In the genomic region with DNA sequence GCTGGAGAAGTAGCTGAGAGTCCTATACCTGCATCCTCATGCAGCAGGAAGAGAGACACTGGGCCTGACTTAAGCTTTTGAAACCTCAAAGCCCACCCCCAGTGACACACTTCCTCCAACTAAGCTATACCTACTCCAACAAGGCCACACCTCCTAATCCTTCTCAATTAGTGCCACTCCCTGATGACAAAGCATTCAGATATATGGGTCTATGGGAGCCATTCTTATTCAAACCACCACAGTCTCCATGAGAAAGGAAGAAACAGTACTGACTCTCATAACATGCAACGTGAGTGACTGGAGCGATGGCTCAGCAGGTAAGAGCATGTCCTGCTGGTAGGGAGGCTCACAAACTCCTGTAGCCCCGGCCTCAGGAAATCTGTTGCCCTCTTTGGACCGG, we compare ENCODE assay signal across 25 mouse cellular contexts. TPM values are rescaled to one million over a fixed set of nuclear protein-coding genes. Genes with fewer than 3 reads are reported as not detected.
"Had no signal": no experiment of that assay in that cellular context is flagged by ENCODE, and none has a peak within 500 bp of the region (broad histone marks: within the 10 kb centered on the region; RNA-seq: fewer than 3 reads in every experiment).

No protein-coding gene starts in this region.

- H3K4me1 ChIP-seq: neural tube, embryonic 12.5 days; neural tube, embryonic 13.5 days; neural tube, embryonic 15.5 days; stomach, embryonic 15.5 days had no signal

- H3K27me3 ChIP-seq: neural tube, embryonic 13.5 days; neural tube, embryonic 15.5 days; stomach, embryonic 15.5 days had no signal

- H3K9ac ChIP-seq: neural tube, embryonic 12.5 days; neural tube, embryonic 13.5 days; neural tube, embryonic 15.5 days; stomach, embryonic 15.5 days had no signal

- DNase-seq: retina, postnatal 1 day; right cerebral cortex, adult 18-20 months; right cerebral cortex, postnatal 14 days; right cerebral cortex, postnatal 25 days; right cerebral cortex, postnatal 4 days; spleen, adult 18-20 months; thymus, adult 18-20 months; thymus, adult 2 months; thymus, postnatal 14 days; thymus, postnatal 25 days; thymus, postnatal 36 days; thymus, postnatal 4 days had no signal

- H3K27ac ChIP-seq: neural tube, embryonic 12.5 days; neural tube, embryonic 13.5 days; neural tube, embryonic 15.5 days; stomach, embryonic 15.5 days; stomach, postnatal 0 days had no signal

- H3K4me3 ChIP-seq: neural tube, embryonic 12.5 days; neural tube, embryonic 13.5 days; neural tube, embryonic 15.5 days; stomach, embryonic 15.5 days had no signal

- H3K4me2 ChIP-seq: neural tube, embryonic 12.5 days; neural tube, embryonic 13.5 days; neural tube, embryonic 15.5 days; stomach, embryonic 15.5 days had no signal

- H3K9me3 ChIP-seq: neural tube, embryonic 12.5 days; neural tube, embryonic 13.5 days; neural tube, embryonic 15.5 days; stomach, embryonic 15.5 days had no signal

- H3K36me3 ChIP-seq: neural tube, embryonic 12.5 days; neural tube, embryonic 13.5 days; neural tube, embryonic 15.5 days; stomach, embryonic 15.5 days had no signal

RNA-seq across cellular contexts. Expression of a gene that starts 23.9 kb away (rescaled TPM):
- polyA plus RNA-seq: neural tube, embryonic 11.5 days; neural tube, embryonic 12.5 days; neural tube, embryonic 13.5 days; neural tube, embryonic 14.5 days; neural tube, embryonic 15.5 days; small intestine, adult 2 months; spleen, adult 2 months; stomach, embryonic 14.5 days; stomach, embryonic 15.5 days; stomach, embryonic 16.5 days had no signal

RNA-seq across cellular contexts. Expression of a gene that starts 46.9 kb away (rescaled TPM):
- polyA plus RNA-seq: neural tube, embryonic 11.5 days; neural tube, embryonic 12.5 days; neural tube, embryonic 13.5 days; neural tube, embryonic 14.5 days; neural tube, embryonic 15.5 days; small intestine, adult 2 months; spleen, adult 2 months; stomach, embryonic 14.5 days; stomach, embryonic 15.5 days; stomach, embryonic 16.5 days; stomach, postnatal 0 days; testis, adult 2 months; thymus, adult 2 months; thymus, postnatal 0 days had no signal
